Mouse (Mus musculus) urinary bladder, postnatal 10 days (tissue): Measurements from ENCODE around the gene Cd300lf.

Source experiments
- DNase-seq: peaks from one replicate; pipeline ENCODE4 v3.0.0; 2022; ENCODE audit warnings: low spot score

Cd300lf gene

GRCm38 (mm10) chr11:115075859-115076258, 57.9 kb downstream of the Cd300lf start:
- DNase-seq, result no peak

GRCm38 (mm10) chr11:115075407-115075806, 58.4 kb downstream of the Cd300lf start:
- DNase-seq, result no peak

GRCm38 (mm10) chr11:115073002-115073401, 60.8 kb downstream of the Cd300lf start:
- no peak for DNase-seq

GRCm38 (mm10) chr11:115071631-115072294, 62.0 kb downstream of the Cd300lf start:
- DNase-seq, result no peak

GRCm38 (mm10) chr11:115071015-115071551, 62.7 kb downstream of the Cd300lf start:
- DNase-seq, result no peak

- no peak for DNase-seq
These were observed 67.0 kb downstream of the Cd300lf start for GRCm38 (mm10) chr11:115066768-115067167.
